Mouse (Mus musculus): ENCODE data around the gene Foxp4.

DNA sequence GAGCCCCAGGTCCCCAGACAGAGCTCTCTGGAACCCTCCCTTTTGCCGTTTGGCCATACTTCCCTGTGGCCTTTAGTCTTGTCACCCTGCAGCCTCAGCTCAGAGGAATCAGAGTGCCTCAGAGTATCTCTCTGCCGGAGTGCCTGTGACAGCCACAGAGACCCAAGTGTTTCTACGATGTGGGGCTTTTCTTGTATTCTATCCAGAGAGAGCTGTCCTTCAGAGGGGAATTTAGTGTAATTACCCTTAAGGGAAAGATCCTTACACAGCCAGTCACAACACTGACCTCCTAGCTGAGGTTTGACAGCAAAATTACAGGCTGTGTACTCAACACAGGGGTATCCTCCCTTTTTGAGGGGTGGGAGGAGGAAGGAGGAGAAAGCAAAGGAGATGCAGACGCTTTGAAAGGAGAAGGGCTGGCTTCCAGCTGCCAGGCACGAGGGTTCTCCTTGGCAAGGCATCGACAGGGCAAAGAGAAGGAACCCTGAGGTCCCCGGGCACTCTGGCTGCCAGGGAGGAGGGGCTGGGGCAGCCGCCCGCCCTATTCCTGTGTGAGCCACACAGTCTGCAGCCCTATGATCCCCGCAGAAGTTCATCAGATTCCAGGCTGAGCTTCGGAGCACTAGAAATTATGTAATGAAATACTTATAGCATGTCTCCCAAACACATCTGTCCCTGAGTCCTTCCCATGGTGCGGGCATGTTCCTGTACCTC, 28.1 kb upstream of the Foxp4 start:
- no peak for TF ChIP-seq CTCF (conservative IDR thresholded peaks at IDR 0.05 in 1 of 2, IDR thresholded peaks at IDR 0.05 in 1 of 2; ENCODE audit: low read depth in 2 of 2, low read length in 2 of 2)
- no peak for TF ChIP-seq ETS1 (conservative IDR thresholded peaks at IDR 0.05; ENCODE audit: low read depth, low read length)
- no peak for TF ChIP-seq SMC3 (IDR thresholded peaks at IDR 0.05; ENCODE audit: low read depth, low read length)
- TF ChIP-seq E2F4 (IDR thresholded peaks at IDR 0.05; ENCODE audit: insufficient replicate concordance, low read depth, low read length) = no peak
- no peak for TF ChIP-seq RCOR1 (conservative IDR thresholded peaks at IDR 0.05; ENCODE audit: low read depth, low read length)
- TF ChIP-seq EP300 (IDR thresholded peaks at IDR 0.05; ENCODE audit: low read length) = no peak
- TF ChIP-seq JUN (IDR thresholded peaks at IDR 0.05; ENCODE audit: insufficient read depth, low read depth, low read length) = no peak
- TF ChIP-seq BHLHE40 (IDR thresholded peaks at IDR 0.05; ENCODE audit: low read depth, low read length) = no peak
- TF ChIP-seq POLR2AphosphoS2 (IDR thresholded peaks at IDR 0.05; ENCODE audit: low read depth, low read length) = no peak
- no peak for TF ChIP-seq MAZ (IDR thresholded peaks at IDR 0.05; ENCODE audit: low read depth, low read length)
- TF ChIP-seq ZMIZ1 (IDR thresholded peaks at IDR 0.05; ENCODE audit: low read depth, low read length) = no peak
- no peak for TF ChIP-seq ZC3H11A (IDR thresholded peaks at IDR 0.05; ENCODE audit: low read depth, low read length)
